Mouse (Mus musculus): ENCODE measurements around the gene Dhdds.

Dhdds gene

GRCm38 (mm10) chr4:134000466-134001438 lies at the start of gene Dhdds:
Gene Dhdds (minus strand): TSS chr4:134000918.
- CTCF ChIA-PET = interaction anchor here in 2 of 4 experiments (0.7 to 1.0 kb wide), 2 partner anchors 21 to 91 kb away, joined by 3 read pairs; no protein-coding TSS in a partner anchor

GRCm38 (mm10) chr4:134047648-134048047 lies 46.9 kb upstream of the Dhdds start:
- CTCF ChIA-PET = interaction anchor here (0.6 to 2.5 kb wide), 13 partner anchors 8 to 1931 kb away, joined by 3 to 17 read pairs (median 4); partner anchors contain the start of gene Crybg2 (in 1 of the 4)
- POLR2A ChIA-PET = interaction anchor here in 1 of 4 experiments (1.1 to 1.2 kb wide), 3 partner anchors 8 to 26 kb away, joined by 3 to 6 read pairs (median 3); partner anchors contain the start of gene Crybg2

More at GRCm38 (mm10) chr4:134000466-134001438, at the start of gene Dhdds:
- POLR2A ChIA-PET = interaction anchor here (0.5 to 2.3 kb wide), 20 partner anchors 11 to 344 kb away, joined by 3 to 17 read pairs (median 4); partner anchors contain the start of gene Hmgn2 (in 1 of the 4)

DNA sequence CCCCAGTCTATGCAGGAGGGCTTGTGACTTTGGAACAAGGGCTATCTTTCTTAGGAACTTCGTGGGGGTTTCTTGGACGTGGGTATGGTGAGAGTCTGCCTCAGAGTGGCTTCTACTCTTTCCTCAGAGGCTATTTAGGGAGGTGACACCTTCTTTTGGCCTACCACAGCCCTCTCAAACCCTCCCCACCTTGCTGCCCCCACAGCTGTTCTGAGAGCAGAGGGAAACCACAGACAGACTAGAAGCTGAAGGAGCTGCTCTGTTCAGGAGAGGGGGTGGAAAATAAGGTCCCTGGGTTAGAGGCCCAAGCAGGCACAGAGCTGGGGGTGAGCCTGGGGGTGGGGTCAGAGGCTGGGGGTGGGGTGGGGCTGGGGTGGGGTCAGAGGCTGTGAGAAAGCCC lies 42.3 kb upstream of the Dhdds start:
- CTCF ChIA-PET = interaction anchor here in 2 of 4 experiments (0.5 to 0.9 kb wide), 4 partner anchors 75 to 313 kb away, joined by 3 to 4 read pairs (median 4); partner anchors contain the start of gene Hmgn2 (in 1 of the 2)
- POLR2A ChIA-PET = interaction anchor here in 1 of 4 experiments (0.6 kb wide), 2 partner anchors 9 to 67 kb away, joined by 3 read pairs; no protein-coding TSS in a partner anchor

GRCm38 (mm10) chr4:134041317-134042123 lies 40.8 kb upstream of the Dhdds start:
- ChIA-PET POLR2A (interaction anchor here in 2 of 4 experiments (0.5 to 1.1 kb wide), 8 partner anchors 13 to 1276 kb away, joined by 3 to 4 read pairs (median 3); no protein-coding TSS in a partner anchor), CTCF (interaction anchor here in 2 of 4 experiments (1.0 to 1.1 kb wide), 2 partner anchors 29 to 34 kb away, joined by 4 to 5 read pairs; no protein-coding TSS in a partner anchor)

- CTCF ChIA-PET = interaction anchor here (0.5 to 3.6 kb wide), 108 partner anchors 9 to 921 kb away, joined by 3 to 36 read pairs (median 5); partner anchors contain the start of genes Crybg2 (in 3 of the 4), Sh3bgrl3 (in 2 of the 4), Cd52 (in 1 of the 4) and Cep85 (in 1 of the 4)
- POLR2A ChIA-PET = interaction anchor here (0.5 to 2.1 kb wide), 32 partner anchors 16 to 1781 kb away, joined by 3 to 7 read pairs (median 3); partner anchors contain the start of gene Cd52 (in 1 of the 4)
Measured at GRCm38 (mm10) chr4:134035953-134036352, 35.2 kb upstream of the Dhdds start.

GRCm38 (mm10) chr4:134025802-134026201 lies 25.1 kb upstream of the Dhdds start:
- ChIA-PET CTCF (interaction anchor here in 3 of 4 experiments (0.5 to 4.2 kb wide), 4 partner anchors 10 to 18 kb away, joined by 3 to 24 read pairs (median 4); no protein-coding TSS in a partner anchor), POLR2A (interaction anchor here in 1 of 4 experiments (0.5 kb wide), 1 partner anchor 32 kb away, joined by 4 read pairs; no protein-coding TSS in a partner anchor)

DNA sequence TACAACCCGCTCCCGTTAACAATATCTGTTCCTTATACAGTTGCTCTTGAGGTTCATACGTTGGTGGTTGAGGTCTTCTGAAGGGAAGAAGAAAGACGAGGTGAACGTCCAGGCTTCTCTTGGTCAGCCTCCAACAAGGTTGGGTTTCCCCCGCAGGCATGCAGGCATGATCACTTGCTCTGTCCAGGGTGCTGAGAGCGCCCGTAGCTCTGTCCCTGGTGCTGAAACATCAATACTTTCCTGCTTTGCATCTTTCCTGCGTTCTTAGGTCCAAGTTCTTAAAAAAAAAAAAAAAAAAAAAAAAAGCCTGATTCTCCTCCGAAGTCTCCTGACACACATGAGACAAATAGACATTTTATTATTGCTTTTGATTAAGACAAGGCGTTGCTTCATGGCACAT lies 19.9 kb upstream of the Dhdds start:
- CTCF ChIA-PET = interaction anchor here (0.5 to 2.4 kb wide), 11 partner anchors 13 to 598 kb away, joined by 3 to 16 read pairs (median 3); no protein-coding TSS in a partner anchor
- POLR2A ChIA-PET = interaction anchor here in 3 of 4 experiments (0.6 to 2.1 kb wide), 18 partner anchors 8 to 142 kb away, joined by 3 to 12 read pairs (median 4); partner anchors contain the start of genes Dhdds (in 1 of the 3) and Hmgn2 (in 1 of the 3)

DNA sequence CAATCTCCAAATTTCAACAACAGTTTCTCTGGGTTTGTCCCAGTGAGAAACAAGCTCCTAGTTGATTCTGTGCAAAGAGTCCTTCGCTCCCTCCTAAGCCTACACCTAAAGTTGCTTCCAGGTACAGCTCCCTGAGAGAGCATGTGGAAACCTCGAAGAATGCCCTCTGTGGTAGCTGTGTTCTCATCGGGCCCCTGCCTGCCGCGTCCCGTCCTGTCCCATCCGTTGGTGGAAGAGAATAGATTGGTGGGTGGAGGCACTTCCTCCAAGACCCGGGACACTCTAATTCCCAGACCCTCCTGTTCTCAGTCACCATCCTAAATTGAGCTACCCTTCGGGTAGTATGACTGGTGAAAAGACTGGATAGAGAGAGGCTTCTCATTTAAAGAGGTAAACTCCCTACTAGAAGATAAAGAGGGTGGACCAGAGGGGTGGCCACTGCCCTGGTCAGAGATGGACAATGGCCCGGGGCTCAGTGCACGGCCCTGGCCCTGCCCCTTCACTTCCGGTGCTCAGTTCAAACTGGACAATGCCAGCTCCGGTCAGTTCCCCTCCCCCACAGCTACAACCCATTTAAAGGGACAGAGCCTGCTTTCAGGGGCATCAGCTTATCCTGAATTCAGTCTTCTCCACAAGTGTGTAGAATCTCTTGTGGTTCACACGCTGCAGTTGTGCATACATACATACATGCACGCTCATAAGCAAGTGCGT lies 19.1 kb upstream of the Dhdds start:
- ChIA-PET CTCF (interaction anchor here (0.6 to 2.4 kb wide), 9 partner anchors 16 to 597 kb away, joined by 3 to 16 read pairs (median 3); no protein-coding TSS in a partner anchor), POLR2A (interaction anchor here in 3 of 4 experiments (0.6 to 2.1 kb wide), 35 partner anchors 9 to 266 kb away, joined by 3 to 12 read pairs (median 4); partner anchors contain the start of genes Cep85 (in 1 of the 3), Dhdds (in 1 of the 3) and Hmgn2 (in 1 of the 3))

GRCm38 (mm10) chr4:134019210-134019609 lies 18.5 kb upstream of the Dhdds start:
- ChIA-PET POLR2A (interaction anchor here in 3 of 4 experiments (0.6 to 2.1 kb wide), 25 partner anchors 9 to 265 kb away, joined by 3 to 12 read pairs (median 4); partner anchors contain the start of genes Cep85 (in 1 of the 3), Dhdds (in 1 of the 3) and Hmgn2 (in 1 of the 3)), CTCF (interaction anchor here (0.6 to 2.4 kb wide), 5 partner anchors 16 to 593 kb away, joined by 3 to 16 read pairs (median 5); no protein-coding TSS in a partner anchor)

GRCm38 (mm10) chr4:134018779-134019145 lies 18.0 kb upstream of the Dhdds start, which contains the start of gene Lin28a:
Gene Lin28a (minus strand): TSS chr4:134018841.
- POLR2A ChIA-PET = interaction anchor here in 2 of 4 experiments (0.7 to 1.7 kb wide), 8 partner anchors 9 to 424 kb away, joined by 3 to 4 read pairs (median 4); partner anchors contain the start of genes Cep85 (in 1 of the 2) and Sh3bgrl3 (in 1 of the 2)

DNA sequence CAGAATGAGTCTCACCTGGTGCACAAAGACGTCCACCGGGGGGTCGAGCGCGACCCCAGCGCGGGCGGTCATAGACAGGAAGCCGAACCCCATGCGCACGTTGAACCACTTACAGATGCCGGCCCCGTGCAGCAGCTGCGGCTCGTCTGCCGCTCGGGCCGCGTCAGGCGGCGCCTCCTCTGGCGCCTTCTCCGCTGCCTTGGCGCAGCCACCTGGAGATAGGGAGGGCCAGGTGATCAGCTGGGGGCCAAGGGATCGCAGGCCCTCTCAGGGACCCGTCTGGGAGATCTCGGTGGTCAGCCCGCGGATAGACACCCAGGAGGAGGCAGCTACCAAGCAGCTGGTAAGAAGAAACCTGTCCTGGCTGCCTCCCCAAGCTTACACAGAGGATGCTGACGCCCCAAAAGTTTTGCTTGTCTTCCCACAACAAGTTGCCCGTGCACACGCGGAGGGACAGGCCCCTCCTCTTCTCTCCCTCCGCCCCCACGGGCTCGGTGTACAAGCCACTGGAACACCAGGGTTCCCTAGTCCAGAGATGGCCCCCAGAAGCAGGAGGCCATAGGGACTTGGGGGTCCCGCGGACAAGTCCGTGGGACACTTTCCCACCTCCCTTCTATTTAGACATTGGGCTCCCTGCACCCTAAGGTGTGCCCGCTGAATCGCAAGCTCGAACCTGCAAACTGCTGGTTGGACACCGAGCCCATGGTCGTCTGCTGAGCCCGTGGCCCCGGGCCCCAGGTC lies 17.5 kb upstream of the Dhdds start:
- ChIA-PET POLR2A (interaction anchor here in 3 of 4 experiments (0.7 to 1.7 kb wide), 9 partner anchors 40 to 707 kb away, joined by 3 to 4 read pairs (median 3); partner anchors contain the start of genes Cep85 (in 1 of the 3) and Sh3bgrl3 (in 1 of the 3)), CTCF (interaction anchor here in 2 of 4 experiments (0.5 to 1.5 kb wide), 2 partner anchors 18 to 1019 kb away, joined by 3 to 5 read pairs; no protein-coding TSS in a partner anchor)

More at GRCm38 (mm10) chr4:134018779-134019145, 18.0 kb upstream of the Dhdds start, which contains the start of gene Lin28a:
- CTCF ChIA-PET = interaction anchor here in 1 of 4 experiments (1.5 kb wide), 1 partner anchor 17 kb away, joined by 6 read pairs; no protein-coding TSS in a partner anchor

DNA sequence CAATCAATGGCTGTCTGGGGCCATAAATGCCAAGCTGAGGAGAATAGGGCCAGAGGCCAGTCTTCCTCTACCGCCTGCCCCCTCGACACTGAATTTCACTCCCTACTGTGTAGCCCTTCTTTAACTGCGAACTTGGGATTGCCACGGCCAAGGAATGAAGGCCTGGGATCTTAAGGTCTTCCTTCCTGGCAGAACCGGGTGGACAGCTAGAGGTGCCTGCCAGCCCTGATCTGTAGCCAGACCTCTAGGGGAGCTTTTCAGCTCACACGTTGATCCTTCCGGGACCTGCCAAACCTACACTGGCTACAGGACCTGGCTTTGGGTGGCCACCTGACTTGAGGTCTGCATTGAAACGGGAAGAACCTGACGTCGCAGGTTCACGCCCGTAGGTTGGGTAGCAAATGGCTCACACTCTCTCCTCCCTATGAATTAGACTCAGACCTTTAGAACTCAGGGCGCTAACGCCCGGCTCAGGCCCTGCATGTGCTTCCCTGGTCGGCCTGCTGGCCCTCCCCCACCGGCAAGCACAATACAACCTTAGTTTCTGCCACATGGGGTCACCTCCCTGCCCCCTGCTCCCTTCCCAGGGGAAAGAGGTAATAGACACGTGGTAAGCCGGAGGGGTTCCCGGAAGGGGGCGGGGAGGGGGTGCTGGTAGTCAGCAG lies 16.6 kb upstream of the Dhdds start:
- POLR2A ChIA-PET = interaction anchor here in 3 of 4 experiments (0.6 to 1.7 kb wide), 17 partner anchors 10 to 940 kb away, joined by 3 to 9 read pairs (median 3); partner anchors contain the start of genes Cep85 (in 2 of the 3) and Sh3bgrl3 (in 1 of the 3)
- CTCF ChIA-PET = interaction anchor here (0.6 to 1.5 kb wide), 9 partner anchors 18 to 1355 kb away, joined by 3 to 5 read pairs (median 4); partner anchors contain the start of genes Cep85 (in 1 of the 4) and Pigv (in 1 of the 4)

- POLR2A ChIA-PET = interaction anchor here in 3 of 4 experiments (0.6 to 1.7 kb wide), 18 partner anchors 10 to 940 kb away, joined by 3 to 9 read pairs (median 3); partner anchors contain the start of genes Cep85 (in 2 of the 3), Hmgn2 (in 1 of the 3) and Sh3bgrl3 (in 1 of the 3)
- CTCF ChIA-PET = interaction anchor here (0.6 to 1.5 kb wide), 9 partner anchors 69 to 1356 kb away, joined by 3 to 5 read pairs (median 4); partner anchors contain the start of genes Cep85 (in 1 of the 4) and Pigv (in 1 of the 4)
Measured at GRCm38 (mm10) chr4:134016767-134017166, 16.0 kb upstream of the Dhdds start.

DNA sequence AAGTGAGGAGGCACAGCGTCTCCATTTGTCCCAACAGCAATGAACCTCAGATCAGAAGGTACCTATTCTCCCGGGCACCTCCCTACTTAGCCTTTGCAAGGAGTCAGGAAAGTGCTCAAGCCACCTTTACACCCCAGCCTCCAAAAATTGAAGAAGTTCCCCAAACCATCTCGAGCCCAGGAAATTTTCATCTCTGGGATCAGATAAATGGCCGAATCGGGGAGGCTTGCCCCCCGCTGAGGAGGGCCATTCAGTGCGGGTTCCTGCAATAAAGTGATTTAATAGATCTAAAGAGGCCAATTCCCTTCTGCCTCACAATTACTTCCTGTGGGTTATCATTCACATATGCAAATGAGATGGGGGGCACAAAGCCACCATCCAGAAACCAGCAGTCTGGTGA lies 15.5 kb upstream of the Dhdds start:
- POLR2A ChIA-PET = interaction anchor here in 3 of 4 experiments (0.6 to 1.5 kb wide), 15 partner anchors 9 to 359 kb away, joined by 3 to 9 read pairs (median 3); partner anchors contain the start of genes Cep85 (in 1 of the 3), Hmgn2 (in 1 of the 3) and Sh3bgrl3 (in 1 of the 3)
- CTCF ChIA-PET = interaction anchor here in 3 of 4 experiments (0.5 to 1.5 kb wide), 5 partner anchors 171 to 803 kb away, joined by 3 to 5 read pairs (median 4); partner anchors contain the start of genes Cep85 (in 1 of the 3) and Pigv (in 1 of the 3)

Data from embryonic stem cell, embryonic (primary cell).